Mouse (Mus musculus): ENCODE data around the gene Pa2g4.

- TF ChIP-seq ZC3H11A (IDR thresholded peaks at IDR 0.05; ENCODE audit: borderline replicate concordance, low read depth, low read length): no peak
- TF ChIP-seq CHD2 (IDR thresholded peaks at IDR 0.05; ENCODE audit: low read depth, low read length): no peak
These were observed 25.6 kb upstream of the Pa2g4 start for GRCm38 (mm10) chr10:128591436-128591835.
